Mouse (Mus musculus) stomach, embryonic 16.5 days (tissue): ENCODE results near the gene Rab19. TPM values are rescaled to one million over a fixed set of nuclear protein-coding genes. Genes with fewer than 3 reads are reported as not detected.

Source experiments
- ATAC-seq: fragments of 200-750 bp; cut with Nextera tagmentation; 2 replicates; pipeline ENCODE4 v1.8.0; 2017; ENCODE audit warnings: moderate number of reproducible peaks, moderate TSS enrichment; ENCODE audit not compliant: insufficient read depth, low FRiP score
- H3K27ac ChIP-seq: fragments of 300-500 bp; sonication (generic); 2 replicates; pipeline ENCODE4 v1.5.1; 2014; ENCODE audit warnings: low read length
- H3K27me3 ChIP-seq: fragments of 300-500 bp; sonication (generic); 2 replicates; pipeline ENCODE4 v1.6.1; 2014; ENCODE audit warnings: low read length, control low read depth, mixed read lengths; ENCODE audit not compliant: control insufficient read depth, insufficient read depth
- H3K36me3 ChIP-seq: fragments of 300-500 bp; sonication (generic); 2 replicates; pipeline ENCODE4 v1.6.1; 2014; ENCODE audit warnings: low read length; ENCODE audit not compliant: control insufficient read depth, insufficient read depth
- H3K4me1 ChIP-seq: fragments of 300-500 bp; sonication (generic); 2 replicates; pipeline ENCODE4 v1.6.1; 2014; ENCODE audit warnings: low read length, control low read depth, mixed read lengths; ENCODE audit not compliant: control insufficient read depth, insufficient read depth
- H3K4me2 ChIP-seq: fragments of 300-500 bp; sonication (generic); 2 replicates; pipeline ENCODE4 v1.6.1; 2014; ENCODE audit warnings: low read depth, low read length, mixed read lengths
- H3K4me3 ChIP-seq: fragments of 300-500 bp; sonication (generic); replicated peaks from 2 replicates; pipeline ENCODE4 v1.5.1; 2014; ENCODE audit warnings: mild to moderate bottlenecking, low read length
- H3K9ac ChIP-seq: fragments of 300-500 bp; sonication (generic); 2 replicates; pipeline ENCODE4 v1.6.1; 2014; ENCODE audit warnings: low read length
- H3K9me3 ChIP-seq: fragments of 300-500 bp; sonication (generic); replicated peaks from 2 replicates; pipeline ENCODE4 v1.6.1; 2016; ENCODE audit warnings: low read length, control low read depth; ENCODE audit not compliant: control insufficient read depth
- whole genome bisulfite sequencing: fragments of 180-500 bp; shearing (Covaris S2); extraction: QIAGEN DNeasy Blood & Tissue Kit; methylation state at CpG from one replicate; pipeline ENCODE4 v1.1.7; 2014; 5-methylcytosine and 5-hydroxymethylcytosine counted together
- polyA plus RNA-seq: library from polyadenylated mRNA; unstranded; fragments of >200 nt; fragmentation: Nextera tagmentation; extraction: Ambion mirVana; gene quantifications from 2 replicates; pipeline ENCODE4 v1.2.1, GENCODE M21; 2015

Gene Rab19
- polyA plus RNA-seq, 1 experiment from 2014 or later: 5.2 TPM

- ATAC-seq: no peak
- WGBS: 37% methylated on average over 4 of the region's 4 CpGs
- Histone ChIP-seq H3K4me1 (no peaks in the 10 kb centered on the region), H3K4me3 (no peak overlapping the region; the same call in 1 of the 2 replicates), H3K36me3 (no peaks in the 10 kb centered on the region), H3K4me2 (no peak overlapping the region), H3K9ac (no peak overlapping the region), H3K27ac (no peak overlapping the region), H3K9me3 (no peaks in the 10 kb centered on the region), H3K27me3 (no peaks in the 10 kb centered on the region; the same call in 1 of the 2 replicates)
Measured at GRCm38 (mm10) chr6:39420867-39421266, 39.9 kb downstream of the Rab19 start.

GRCm38 (mm10) chr6:39423130-39423551 lies 42.2 kb downstream of the Rab19 start:
- Histone ChIP-seq H3K27me3 (no peaks in the 10 kb centered on the region), H3K9me3 (no peaks in the 10 kb centered on the region), H3K4me1 (no peaks in the 10 kb centered on the region), H3K9ac (no peak overlapping the region), H3K27ac (no peak overlapping the region), H3K36me3 (no peaks in the 10 kb centered on the region), H3K4me3 (no peak overlapping the region), H3K4me2 (no peak overlapping the region)
- WGBS: 51% methylated on average over 6 of the region's 6 CpGs
- no peak for ATAC-seq

- Histone ChIP-seq H3K4me1 (no peaks in the 10 kb centered on the region), H3K27ac (no peak overlapping the region), H3K9me3 (no peaks in the 10 kb centered on the region), H3K4me3 (no peak overlapping the region), H3K4me2 (no peak overlapping the region), H3K27me3 (no peaks in the 10 kb centered on the region), H3K36me3 (no peaks in the 10 kb centered on the region), H3K9ac (no peak overlapping the region)
- WGBS: 82% methylated on average over 7 of the region's 7 CpGs
- ATAC-seq: no peak
Measured at GRCm38 (mm10) chr6:39423686-39424085, 42.7 kb downstream of the Rab19 start.

GRCm38 (mm10) chr6:39425181-39425580 lies 44.2 kb downstream of the Rab19 start:
- WGBS: 86% methylated on average over 2 of the region's 2 CpGs
- Histone ChIP-seq H3K9me3 (no peaks in the 10 kb centered on the region), H3K4me2 (no peak overlapping the region), H3K36me3 (no peaks in the 10 kb centered on the region), H3K4me1 (no peaks in the 10 kb centered on the region), H3K9ac (no peak overlapping the region), H3K27me3 (no peaks in the 10 kb centered on the region), H3K4me3 (no peak overlapping the region), H3K27ac (no peak overlapping the region)
- ATAC-seq: no peak

GRCm38 (mm10) chr6:39426725-39427124 lies 45.8 kb downstream of the Rab19 start:
- H3K4me3 ChIP-seq: no peak overlapping the region
- no peak overlapping the region for H3K27ac ChIP-seq
- H3K9me3 ChIP-seq: no peaks in the 10 kb centered on the region
- WGBS: 70% methylated on average over 4 of the region's 4 CpGs
- no peaks in the 10 kb centered on the region for H3K27me3 ChIP-seq
- no peaks in the 10 kb centered on the region for H3K36me3 ChIP-seq
- H3K4me2 ChIP-seq: no peak overlapping the region
- H3K4me1 ChIP-seq: no peaks in the 10 kb centered on the region
- H3K9ac ChIP-seq: no peak overlapping the region
- ATAC-seq: no peak

GRCm38 (mm10) chr6:39427276-39428003 lies 46.5 kb downstream of the Rab19 start:
- no peaks in the 10 kb centered on the region for H3K27me3 ChIP-seq
- ATAC-seq: no peak
- H3K27ac ChIP-seq: no peak overlapping the region
- H3K4me1 ChIP-seq: no peaks in the 10 kb centered on the region
- no peak overlapping the region for H3K9ac ChIP-seq
- H3K4me3 ChIP-seq: no peak overlapping the region
- H3K9me3 ChIP-seq: no peaks in the 10 kb centered on the region
- H3K4me2 ChIP-seq: no peak overlapping the region
- 68% methylated on average over 4 of the region's 4 CpGs for WGBS
- no peaks in the 10 kb centered on the region for H3K36me3 ChIP-seq

- H3K36me3 ChIP-seq: no peaks in the 10 kb centered on the region
Measured at GRCm38 (mm10) chr6:39429007-39429788, 48.2 kb downstream of the Rab19 start.

GRCm38 (mm10) chr6:39430722-39431121 lies 49.7 kb downstream of the Rab19 start:
- no peak overlapping the region for H3K4me3 ChIP-seq
- H3K27ac ChIP-seq: no peak overlapping the region
- H3K9ac ChIP-seq: no peak overlapping the region
- no peak overlapping the region for H3K4me2 ChIP-seq
- H3K27me3 ChIP-seq: no peaks in the 10 kb centered on the region
- whole genome bisulfite sequencing: 78% methylated on average over 11 of the region's 11 CpGs
- H3K4me1 ChIP-seq: no peaks in the 10 kb centered on the region
- no peaks in the 10 kb centered on the region for H3K36me3 ChIP-seq
- no peaks in the 10 kb centered on the region for H3K9me3 ChIP-seq
- ATAC-seq: no peak

More at GRCm38 (mm10) chr6:39429007-39429788, 48.2 kb downstream of the Rab19 start:
- Histone ChIP-seq H3K27me3 (no peaks in the 10 kb centered on the region), H3K4me2 (no peak overlapping the region), H3K27ac (no peak overlapping the region), H3K4me3 (no peak overlapping the region), H3K9me3 (no peaks in the 10 kb centered on the region), H3K9ac (no peak overlapping the region), H3K4me1 (no peaks in the 10 kb centered on the region)
- ATAC-seq: no peak
- 69% methylated on average over 6 of the region's 6 CpGs for WGBS

GRCm38 (mm10) chr6:39433174-39433573 lies 52.2 kb downstream of the Rab19 start:
- no peak for ATAC-seq
- no peak overlapping the region for H3K27ac ChIP-seq
- H3K36me3 ChIP-seq: no peaks in the 10 kb centered on the region
- H3K27me3 ChIP-seq: no peaks in the 10 kb centered on the region
- H3K4me1 ChIP-seq: no peaks in the 10 kb centered on the region
- H3K4me2 ChIP-seq: no peak overlapping the region
- no peak overlapping the region for H3K4me3 ChIP-seq
- no peaks in the 10 kb centered on the region for H3K9me3 ChIP-seq
- WGBS: 84% methylated on average over 4 of the region's 4 CpGs
- H3K9ac ChIP-seq: no peak overlapping the region
